Mouse (Mus musculus): ENCODE data around the gene Dgki.

DNA sequence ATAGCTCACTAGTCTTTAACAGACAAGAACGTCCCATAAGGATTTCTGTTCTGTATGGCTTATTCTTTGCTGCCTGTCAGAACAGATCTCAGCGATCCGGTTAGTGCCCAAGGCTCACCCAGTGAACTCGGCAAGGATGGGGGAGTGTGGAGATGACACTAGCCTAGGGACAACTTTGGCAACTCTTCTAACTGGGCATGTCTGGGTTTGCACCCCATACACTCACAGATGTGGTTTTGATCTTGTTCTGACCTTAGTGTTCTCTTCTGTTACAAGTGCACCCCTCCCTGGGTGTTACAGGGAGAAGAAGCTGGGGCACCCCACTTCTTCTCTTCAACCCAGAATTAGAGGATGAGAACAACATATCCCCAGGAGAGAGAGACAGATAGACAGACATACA lies 1.0 kb downstream of the Dgki start:
- TF ChIP-seq CTCF (IDR thresholded peaks at IDR 0.05; ENCODE audit: low read depth, low read length) (no peak), EP300 (IDR thresholded peaks at IDR 0.05; ENCODE audit: insufficient read depth, low read depth, low read length) (no peak), POLR2A (IDR thresholded peaks at IDR 0.05; ENCODE audit: insufficient read depth, low read length) (no peak)
